Mouse (Mus musculus) c-Kit-positive CD71-negative TER-119-negative erythroid progenitor cells, embryonic 14.5 days (primary cell): ENCODE data around the gene Npas3.

Source experiments
- DNase-seq: peaks from one replicate; pipeline ENCODE4 v3.0.0-alpha.2; 2013; ENCODE audit warnings: low read depth

The Npas3 gene

GRCm38 (mm10) chr12:53992411-53992810 lies 743.9 kb downstream of the Npas3 start:
- DNase-seq: no peak

GRCm38 (mm10) chr12:53995710-53996109 lies 747.2 kb downstream of the Npas3 start:
- DNase-seq: no peak

- no peak for DNase-seq
Measured at GRCm38 (mm10) chr12:53997141-53997540, 748.7 kb downstream of the Npas3 start.

- DNase-seq: no peak
Measured at GRCm38 (mm10) chr12:53999647-54000637, 751.5 kb downstream of the Npas3 start.

- no peak for DNase-seq
Measured at GRCm38 (mm10) chr12:54002496-54002895, 754.0 kb downstream of the Npas3 start.

GRCm38 (mm10) chr12:54004606-54005005 lies 756.1 kb downstream of the Npas3 start:
- DNase-seq: no peak

- DNase-seq: no peak
Measured at GRCm38 (mm10) chr12:54005546-54005945, 757.1 kb downstream of the Npas3 start.

- no peak for DNase-seq
Measured at GRCm38 (mm10) chr12:54015304-54015703, 766.8 kb downstream of the Npas3 start.

GRCm38 (mm10) chr12:54017949-54018348 lies 769.5 kb downstream of the Npas3 start:
- no peak for DNase-seq

- DNase-seq: no peak
Measured at GRCm38 (mm10) chr12:54019979-54020378, 771.5 kb downstream of the Npas3 start.

- DNase-seq: no peak
Measured at GRCm38 (mm10) chr12:54034666-54035346, 786.3 kb downstream of the Npas3 start.

- DNase-seq: no peak
Measured at GRCm38 (mm10) chr12:54037602-54038001, 789.1 kb downstream of the Npas3 start.

- DNase-seq: no peak
Measured at GRCm38 (mm10) chr12:54042996-54043544, 794.6 kb downstream of the Npas3 start.

- no peak for DNase-seq
Measured at GRCm38 (mm10) chr12:54044606-54045334, 796.3 kb downstream of the Npas3 start.

- no peak for DNase-seq
Measured at GRCm38 (mm10) chr12:54045360-54045759, 796.9 kb downstream of the Npas3 start.

- DNase-seq: no peak
Measured at GRCm38 (mm10) chr12:54046824-54047223, 798.3 kb downstream of the Npas3 start.

- no peak for DNase-seq
Measured at GRCm38 (mm10) chr12:54048126-54048525, 799.6 kb downstream of the Npas3 start.

- no peak for DNase-seq
Measured at GRCm38 (mm10) chr12:54049926-54050325, 801.4 kb downstream of the Npas3 start.

GRCm38 (mm10) chr12:54052939-54053338 lies 804.5 kb downstream of the Npas3 start:
- DNase-seq: no peak

GRCm38 (mm10) chr12:54053598-54053997 lies 805.1 kb downstream of the Npas3 start:
- no peak for DNase-seq

GRCm38 (mm10) chr12:54060732-54061131 lies 812.3 kb downstream of the Npas3 start:
- DNase-seq: peak; percentile 38

GRCm38 (mm10) chr12:54061168-54061567 lies 812.7 kb downstream of the Npas3 start:
- DNase-seq: no peak
